Mouse (Mus musculus): Measurements from ENCODE around the gene Gja10. TPM values are rescaled to one million over a fixed set of nuclear protein-coding genes. Genes with fewer than 3 reads are reported as not detected.

Gene Gja10
- polyA plus RNA-seq, 1 experiment from 2014 or later: not detected

DNA sequence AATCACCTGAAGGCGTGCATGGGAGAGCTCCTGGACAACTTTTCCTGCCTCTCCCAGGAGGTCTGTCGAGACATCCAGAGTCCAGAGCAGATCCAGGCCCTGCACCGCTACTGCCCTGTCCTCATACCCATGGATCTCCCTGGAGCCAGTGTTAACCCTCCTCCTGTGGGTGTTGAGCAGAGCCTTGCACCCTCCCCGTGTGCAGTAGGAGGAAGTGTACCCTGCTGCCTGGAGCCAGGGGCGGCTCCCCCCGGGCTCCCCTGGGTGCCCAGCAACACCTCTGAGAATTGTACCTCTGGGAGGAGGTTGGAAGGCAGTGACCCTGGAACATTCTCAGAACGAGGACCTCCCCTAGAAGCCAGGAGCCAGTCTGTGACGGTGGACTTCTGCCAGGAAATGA lies 22.7 kb downstream of the Gja10 start:
- Histone ChIP-seq H3K27me3 (ENCODE audit: control insufficient read depth, insufficient read depth, low read length) (no peaks in the 10 kb centered on the region), H3K9ac (no peak overlapping the region), H3K36me3 (replicated peaks; ENCODE audit: control insufficient read depth, insufficient read depth) (peaks cover 48% of the 10 kb centered on the region), H3K4me2 (replicated peaks) (no peak overlapping the region), H3K4me1 (replicated peaks; ENCODE audit: control insufficient read depth, insufficient read depth, low read length) (no peaks in the 10 kb centered on the region), H3K4me3 (replicated peaks; ENCODE audit: low read length) (no peak overlapping the region), H3K27ac (no peak overlapping the region), H3K9me3 (ENCODE audit: control insufficient read depth, low read length) (no peaks in the 10 kb centered on the region)
- DNase-seq (ENCODE audit: low spot score) (no peak), ATAC-seq (ENCODE audit: low FRiP score) (no peak)
- WGBS: 89% methylated on average over 8 of the region's 8 CpGs

DNA sequence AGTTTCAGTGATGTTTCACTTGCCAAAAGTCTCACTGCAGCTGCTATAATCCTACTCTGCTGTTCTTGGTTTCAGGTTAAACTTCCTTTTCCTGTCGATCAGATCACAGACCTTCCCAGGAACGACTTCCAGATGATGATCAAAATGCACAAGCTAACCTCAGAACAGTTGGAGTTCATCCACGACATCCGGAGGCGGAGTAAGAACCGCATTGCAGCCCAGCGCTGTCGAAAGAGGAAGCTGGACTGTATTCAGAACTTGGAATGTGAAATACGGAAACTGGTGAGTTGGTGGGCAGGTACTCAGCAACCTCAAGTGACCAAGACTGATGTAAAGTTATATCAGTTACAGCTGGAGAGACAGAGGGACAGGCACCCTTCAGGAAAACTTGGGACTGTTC lies 27.4 kb downstream of the Gja10 start:
- Histone ChIP-seq H3K4me2 (replicated peaks) (no peak overlapping the region), H3K4me3 (replicated peaks; ENCODE audit: low read length) (no peak overlapping the region), H3K27me3 (ENCODE audit: control insufficient read depth, insufficient read depth, low read length) (no peaks in the 10 kb centered on the region), H3K9me3 (ENCODE audit: control insufficient read depth, low read length) (no peaks in the 10 kb centered on the region), H3K4me1 (replicated peaks; ENCODE audit: control insufficient read depth, insufficient read depth, low read length) (peaks cover 15% of the 10 kb centered on the region), H3K36me3 (replicated peaks; ENCODE audit: control insufficient read depth, insufficient read depth) (peaks cover 31% of the 10 kb centered on the region), H3K27ac (no peak overlapping the region), H3K9ac (no peak overlapping the region)
- ATAC-seq (ENCODE audit: low FRiP score) (no peak), DNase-seq (ENCODE audit: low spot score) (no peak)
- 79% methylated on average over 9 of the region's 9 CpGs for WGBS

DNA sequence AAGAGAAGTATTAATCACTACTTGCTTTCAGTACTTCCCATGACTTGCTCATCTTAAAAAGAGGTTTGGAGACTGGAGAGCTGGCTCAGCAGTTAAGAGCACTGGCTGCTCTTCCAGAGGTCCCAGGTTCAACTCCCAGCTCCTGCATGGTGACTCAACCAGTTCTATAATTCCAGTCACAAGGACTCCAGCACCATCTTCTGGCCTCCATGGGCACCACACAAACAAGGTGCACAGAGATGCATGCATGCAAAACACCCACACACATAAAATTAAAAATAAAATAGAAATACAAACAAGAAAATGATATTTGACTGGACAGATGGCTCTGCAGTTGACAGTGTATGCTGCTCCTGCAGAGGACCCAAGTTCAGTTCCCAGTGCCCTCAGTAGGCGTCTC lies 28.0 kb downstream of the Gja10 start:
- Histone ChIP-seq H3K4me2 (replicated peaks) (no peak overlapping the region), H3K27ac (no peak overlapping the region), H3K27me3 (ENCODE audit: control insufficient read depth, insufficient read depth, low read length) (no peaks in the 10 kb centered on the region), H3K9me3 (ENCODE audit: control insufficient read depth, low read length) (no peaks in the 10 kb centered on the region), H3K9ac (no peak overlapping the region), H3K36me3 (replicated peaks; ENCODE audit: control insufficient read depth, insufficient read depth) (peaks cover 26% of the 10 kb centered on the region), H3K4me1 (replicated peaks; ENCODE audit: control insufficient read depth, insufficient read depth, low read length) (peaks cover 20% of the 10 kb centered on the region), H3K4me3 (replicated peaks; ENCODE audit: low read length) (no peak overlapping the region)
- ATAC-seq (ENCODE audit: low FRiP score) (no peak), DNase-seq (ENCODE audit: low spot score) (no peak)
- 92% methylated on average over 1 of the region's 1 CpGs for WGBS

DNA sequence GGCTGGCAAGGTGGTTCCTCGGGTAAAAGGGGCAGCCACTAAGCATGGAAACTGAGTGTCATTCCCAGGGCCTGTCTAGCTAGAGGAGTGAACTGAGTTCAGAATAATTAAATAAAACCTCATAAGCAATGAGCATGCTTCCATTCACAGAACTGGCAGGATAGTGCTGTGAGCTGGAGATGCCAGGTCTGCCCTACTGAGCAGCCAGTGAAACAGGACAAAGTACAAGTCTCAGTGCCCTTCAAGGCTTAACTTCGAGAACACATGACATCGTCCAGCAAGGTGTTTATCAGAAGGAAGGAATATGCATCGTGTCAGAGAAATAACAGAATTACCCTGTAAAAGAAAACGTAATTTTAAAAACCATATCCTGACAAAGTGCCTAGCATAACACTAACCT lies 29.0 kb downstream of the Gja10 start:
- no peak overlapping the region for H3K4me3 ChIP-seq (replicated peaks; ENCODE audit: low read length)
- DNase-seq (ENCODE audit: low spot score) (no peak), ATAC-seq (ENCODE audit: low FRiP score) (no peak)
- no peaks in the 10 kb centered on the region for H3K27me3 ChIP-seq (ENCODE audit: control insufficient read depth, insufficient read depth, low read length)
- 89% methylated on average over 5 of the region's 5 CpGs for WGBS
- no peaks in the 10 kb centered on the region for H3K9me3 ChIP-seq (ENCODE audit: control insufficient read depth, low read length)
- no peak overlapping the region for H3K27ac ChIP-seq
- H3K9ac ChIP-seq: no peak overlapping the region
- peaks cover 26% of the 10 kb centered on the region for H3K36me3 ChIP-seq (replicated peaks; ENCODE audit: control insufficient read depth, insufficient read depth)
- no peak overlapping the region for H3K4me2 ChIP-seq (replicated peaks)
- H3K4me1 ChIP-seq (replicated peaks; ENCODE audit: control insufficient read depth, insufficient read depth, low read length): peaks cover 29% of the 10 kb centered on the region

DNA sequence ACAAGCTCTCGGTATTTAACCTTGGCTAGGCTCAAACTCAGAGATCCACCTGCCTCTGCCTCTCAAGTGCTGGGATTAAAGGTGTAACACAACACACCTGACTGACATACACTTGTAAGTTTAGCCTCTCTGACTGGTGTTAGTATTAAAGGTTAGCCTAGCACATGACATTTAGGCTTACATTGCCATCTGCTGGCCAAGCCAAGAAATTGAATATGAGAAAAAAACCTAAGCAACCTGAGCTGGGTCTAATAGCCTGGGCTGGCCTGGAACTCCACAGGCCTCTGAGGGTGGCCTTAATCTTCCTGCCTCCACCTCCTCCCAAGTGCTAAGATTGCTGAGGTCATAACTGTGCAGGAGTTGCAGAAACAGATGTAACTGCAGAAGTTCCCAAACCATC lies 30.4 kb downstream of the Gja10 start:
- no peak overlapping the region for H3K4me3 ChIP-seq (replicated peaks; ENCODE audit: low read length)
- no peak overlapping the region for H3K4me2 ChIP-seq (replicated peaks)
- DNase-seq (ENCODE audit: low spot score) (peak; percentile 69), ATAC-seq (ENCODE audit: low FRiP score) (peak; percentile 63; the same call in 1 of the 2 replicates)
- no peaks in the 10 kb centered on the region for H3K9me3 ChIP-seq (ENCODE audit: control insufficient read depth, low read length)
- H3K27me3 ChIP-seq (ENCODE audit: control insufficient read depth, insufficient read depth, low read length): no peaks in the 10 kb centered on the region
- WGBS: 61% methylated on average over 1 of the region's 1 CpGs
- peaks cover 20% of the 10 kb centered on the region for H3K36me3 ChIP-seq (replicated peaks; ENCODE audit: control insufficient read depth, insufficient read depth)
- H3K4me1 ChIP-seq (replicated peaks; ENCODE audit: control insufficient read depth, insufficient read depth, low read length): peaks cover 33% of the 10 kb centered on the region
- H3K9ac ChIP-seq: no peak overlapping the region
- H3K27ac ChIP-seq: no peak overlapping the region

DNA sequence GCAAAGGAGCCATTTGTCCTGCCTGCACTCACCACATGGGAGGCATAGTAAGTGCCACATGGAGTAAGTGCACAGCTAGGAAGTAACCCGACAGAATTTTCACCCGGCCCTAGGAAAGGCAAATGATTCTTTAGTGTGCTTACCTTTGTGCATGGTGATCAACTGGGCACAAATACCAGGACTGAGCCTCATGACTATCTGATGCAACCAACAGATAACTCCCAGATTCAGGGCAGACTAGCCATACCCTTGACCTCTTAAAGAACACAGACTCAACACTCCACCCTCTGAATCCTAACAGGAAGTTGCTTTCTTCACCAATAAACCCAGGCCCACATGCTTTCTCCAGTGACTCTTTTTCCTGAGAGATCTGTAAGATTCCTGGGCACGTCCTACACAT lies 31.1 kb downstream of the Gja10 start:
- Histone ChIP-seq H3K9ac (no peak overlapping the region), H3K36me3 (replicated peaks; ENCODE audit: control insufficient read depth, insufficient read depth) (peaks cover 13% of the 10 kb centered on the region), H3K4me1 (replicated peaks; ENCODE audit: control insufficient read depth, insufficient read depth, low read length) (peaks cover 33% of the 10 kb centered on the region), H3K27ac (peak overlapping the region; percentile 68; the same call in 1 of the 2 replicates), H3K4me2 (replicated peaks) (no peak overlapping the region), H3K27me3 (ENCODE audit: control insufficient read depth, insufficient read depth, low read length) (no peaks in the 10 kb centered on the region), H3K4me3 (replicated peaks; ENCODE audit: low read length) (no peak overlapping the region), H3K9me3 (ENCODE audit: control insufficient read depth, low read length) (no peaks in the 10 kb centered on the region)
- 62% methylated on average over 3 of the region's 3 CpGs for WGBS
- DNase-seq (ENCODE audit: low spot score) (no peak), ATAC-seq (ENCODE audit: low FRiP score) (no peak)

DNA sequence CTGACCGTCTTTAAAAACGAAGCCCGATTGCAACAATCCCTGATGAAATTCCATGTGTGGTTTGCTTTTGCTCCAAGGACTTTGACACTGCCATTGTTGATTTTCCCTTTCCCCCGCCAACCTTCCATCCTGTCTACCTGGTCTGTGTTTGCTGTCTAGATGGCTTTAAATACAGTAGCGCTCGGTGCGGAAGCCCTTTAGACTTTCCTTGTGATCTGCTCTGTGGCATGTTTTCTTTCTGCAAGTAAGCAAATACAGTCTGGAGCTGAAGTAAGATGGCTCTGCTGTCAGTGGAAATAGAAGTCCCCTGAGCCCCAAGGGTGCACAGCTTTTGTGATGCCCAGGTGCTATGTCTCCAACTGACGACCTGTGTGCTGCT lies 31.6 kb downstream of the Gja10 start:
- DNase-seq (ENCODE audit: low spot score) (no peak), ATAC-seq (ENCODE audit: low FRiP score) (no peak)
- H3K9ac ChIP-seq: no peak overlapping the region

DNA sequence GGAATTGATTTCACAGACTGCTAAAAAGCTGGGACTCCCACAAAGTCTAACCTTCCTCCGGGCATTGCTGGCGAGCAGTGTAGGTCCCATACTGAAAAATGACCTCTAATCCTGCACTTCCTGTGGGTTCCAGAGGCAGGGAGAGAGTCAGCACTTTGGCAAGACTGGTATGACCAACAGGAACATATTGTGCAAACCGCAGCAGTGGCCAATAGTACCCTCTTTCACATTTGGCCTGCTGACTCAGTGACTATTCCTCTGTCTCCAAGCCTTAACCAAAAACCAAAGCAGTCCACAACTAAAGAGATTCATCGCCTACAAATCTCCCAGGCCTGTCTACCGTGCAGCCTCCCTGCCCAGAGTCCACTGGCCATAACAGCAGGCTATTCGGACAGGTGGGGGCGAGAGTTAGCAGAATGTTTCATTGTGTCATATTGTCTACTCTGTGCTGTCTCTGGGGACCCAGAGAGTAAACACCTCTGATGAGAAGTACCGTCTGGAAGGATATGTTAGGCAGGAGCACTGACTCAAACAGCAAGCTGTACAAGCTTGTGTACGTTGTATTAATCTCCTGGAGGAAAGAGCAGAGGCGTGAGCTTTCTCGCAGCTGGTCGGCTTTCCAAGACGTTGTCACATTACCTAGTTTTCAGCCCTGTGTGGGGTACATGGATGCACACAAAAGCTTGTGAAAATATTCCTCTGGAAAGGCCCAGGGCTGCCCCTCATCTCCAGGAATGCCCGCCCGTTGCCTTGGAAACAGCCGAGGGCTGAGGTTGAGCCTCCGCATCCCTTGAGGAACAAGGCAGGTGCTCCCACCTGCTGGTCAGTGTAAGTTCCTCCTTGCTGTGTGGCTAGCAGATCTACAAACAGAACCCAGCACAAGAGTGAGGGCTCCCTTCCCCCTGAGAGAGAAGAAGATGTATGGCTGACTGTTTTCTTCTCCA lies 32.3 kb downstream of the Gja10 start:
- H3K4me3 ChIP-seq (replicated peaks; ENCODE audit: low read length): no peak overlapping the region

More for the DNA sequence above, 31.6 kb downstream of the Gja10 start:
- Histone ChIP-seq H3K27ac (peak overlapping the region; percentile 68), H3K27me3 (ENCODE audit: control insufficient read depth, insufficient read depth, low read length) (no peaks in the 10 kb centered on the region), H3K4me3 (replicated peaks; ENCODE audit: low read length) (no peak overlapping the region), H3K4me2 (replicated peaks) (no peak overlapping the region), H3K36me3 (replicated peaks; ENCODE audit: control insufficient read depth, insufficient read depth) (peaks cover 8% of the 10 kb centered on the region), H3K4me1 (replicated peaks; ENCODE audit: control insufficient read depth, insufficient read depth, low read length) (peaks cover 33% of the 10 kb centered on the region), H3K9me3 (ENCODE audit: control insufficient read depth, low read length) (no peaks in the 10 kb centered on the region)
- 68% methylated on average over 8 of the region's 8 CpGs for WGBS

DNA sequence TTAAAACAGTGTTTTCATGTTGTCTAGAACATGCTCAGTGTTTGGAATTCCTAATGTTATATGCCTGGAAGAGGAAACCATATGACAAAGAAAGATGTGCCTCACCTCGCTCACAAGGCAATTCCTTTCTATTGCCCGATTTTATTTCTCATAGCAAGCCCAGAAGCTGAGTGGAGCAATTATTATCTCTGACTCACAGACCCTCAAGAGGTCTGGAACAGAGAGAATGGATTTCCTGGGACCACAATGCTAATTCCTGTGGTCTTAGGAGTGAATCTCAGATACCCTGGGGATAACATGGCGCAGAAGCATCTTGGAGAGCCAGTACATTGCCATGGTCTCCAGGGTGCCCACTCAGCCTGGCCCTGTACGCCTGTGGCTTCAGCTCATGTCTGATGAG lies 33.5 kb downstream of the Gja10 start:
- no peak for ATAC-seq (ENCODE audit: low FRiP score)
- no peak overlapping the region for H3K4me3 ChIP-seq (replicated peaks; ENCODE audit: low read length)
- H3K9me3 ChIP-seq (ENCODE audit: control insufficient read depth, low read length): no peaks in the 10 kb centered on the region
- peak overlapping the region; percentile 28; the same call in 1 of the 2 replicates for H3K9ac ChIP-seq
- DNase-seq (ENCODE audit: low spot score): no peak
- H3K4me1 ChIP-seq (replicated peaks; ENCODE audit: control insufficient read depth, insufficient read depth, low read length): peaks cover 33% of the 10 kb centered on the region
- WGBS: 58% methylated on average over 4 of the region's 4 CpGs
- no peak overlapping the region for H3K4me2 ChIP-seq (replicated peaks)
- peak overlapping the region; percentile 61 for H3K27ac ChIP-seq
- H3K36me3 ChIP-seq (replicated peaks; ENCODE audit: control insufficient read depth, insufficient read depth): peaks cover 3% of the 10 kb centered on the region
- no peaks in the 10 kb centered on the region for H3K27me3 ChIP-seq (ENCODE audit: control insufficient read depth, insufficient read depth, low read length)

More for the DNA sequence above, 32.3 kb downstream of the Gja10 start:
- H3K9me3 ChIP-seq (ENCODE audit: control insufficient read depth, low read length): no peaks in the 10 kb centered on the region
- no peaks in the 10 kb centered on the region for H3K27me3 ChIP-seq (ENCODE audit: control insufficient read depth, insufficient read depth, low read length)
- 38% methylated on average over 17 of the region's 17 CpGs for WGBS
- peaks cover 33% of the 10 kb centered on the region for H3K4me1 ChIP-seq (replicated peaks; ENCODE audit: control insufficient read depth, insufficient read depth, low read length)
- peak overlapping the region; percentile 68 for H3K27ac ChIP-seq
- ATAC-seq (ENCODE audit: low FRiP score): peak; percentile 46
- H3K9ac ChIP-seq: peak overlapping the region; percentile 36
- no peak overlapping the region for H3K4me2 ChIP-seq (replicated peaks)
- peak; percentile 58 for DNase-seq (ENCODE audit: low spot score)
- peaks cover 2% of the 10 kb centered on the region for H3K36me3 ChIP-seq (replicated peaks; ENCODE audit: control insufficient read depth, insufficient read depth)

Data from hindbrain, embryonic 14.5 days (tissue).